Mouse (Mus musculus): Measurements from ENCODE around the gene Col27a1.
A peak's percentile ranks its signal among the peaks of the same experiment; 100 is the strongest.

Gene Col27a1

DNA sequence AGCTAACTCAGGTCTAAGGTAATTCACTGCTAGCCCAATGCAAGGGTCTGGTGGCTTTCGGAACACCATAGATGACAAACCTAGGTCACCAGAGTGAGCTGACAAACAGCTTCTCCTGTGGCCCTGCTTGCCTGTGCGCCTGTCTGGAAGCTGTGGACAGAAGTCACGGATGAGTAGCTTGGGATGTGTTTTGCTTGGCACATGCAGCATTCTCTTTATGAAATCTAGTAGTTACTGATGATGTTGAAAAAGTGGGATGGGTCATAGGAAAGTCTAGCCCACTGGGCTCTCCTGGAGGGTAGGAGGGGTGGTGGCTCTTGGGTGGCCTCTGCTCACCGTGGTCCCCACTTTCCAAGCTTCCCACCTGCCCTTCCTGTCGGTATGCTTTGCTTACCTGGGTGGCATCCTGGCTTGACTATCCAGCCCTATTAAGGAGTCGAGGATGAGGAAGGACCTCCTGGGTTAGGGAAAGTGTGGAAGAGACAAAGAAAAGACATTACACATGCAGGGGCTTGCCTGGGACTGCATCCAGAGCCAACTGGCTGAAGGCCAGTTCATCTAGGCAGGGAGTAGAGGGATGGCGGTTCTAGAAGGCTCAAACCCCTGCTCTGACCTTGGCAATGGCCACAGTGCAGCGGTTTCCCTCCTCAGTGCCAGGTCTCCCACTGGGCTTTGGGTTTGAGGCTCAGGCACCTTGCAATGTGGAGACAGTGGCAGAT is 12.5 kb downstream of the Col27a1 start:
- DNase-seq: peak; percentile 19

DNA sequence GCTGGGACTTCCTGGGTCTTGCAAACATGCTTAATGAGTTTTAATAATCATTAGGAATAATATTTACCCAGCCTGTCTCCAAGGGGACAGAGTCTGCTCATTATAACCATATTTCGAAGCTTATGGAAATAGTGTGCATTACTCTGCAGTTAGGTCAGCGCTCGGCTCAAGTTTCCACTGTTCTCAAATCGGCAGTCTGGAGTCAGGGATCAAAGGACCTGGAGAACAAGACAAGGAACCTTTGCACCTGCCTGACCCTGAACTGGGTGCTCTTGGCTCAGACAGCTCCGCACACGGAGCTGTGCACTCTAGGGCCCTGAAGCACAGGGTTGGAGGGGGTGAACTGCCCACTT is 13.1 kb downstream of the Col27a1 start:
- peak; percentile 21 for DNase-seq

DNA sequence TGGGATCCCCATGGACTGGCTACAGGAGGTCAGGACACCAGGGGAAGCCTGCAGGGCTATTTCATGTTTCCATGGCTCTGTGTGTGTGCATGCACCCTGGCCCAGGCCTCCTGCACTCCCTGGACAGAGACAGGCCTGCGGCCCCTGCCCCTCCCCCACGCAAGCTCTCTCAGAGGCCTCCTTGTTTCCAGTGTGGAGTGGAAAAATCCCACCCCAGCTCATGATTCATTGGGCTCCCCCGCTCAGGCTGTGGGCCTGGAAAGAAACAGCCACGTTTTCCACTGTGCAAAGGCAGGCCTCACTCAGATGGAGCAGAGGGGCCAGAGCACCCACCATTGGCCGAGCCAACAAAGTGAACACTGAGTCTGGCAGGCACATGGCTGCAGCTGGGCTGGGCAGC is 15.1 kb downstream of the Col27a1 start:
- peak; percentile 45 for DNase-seq

DNA sequence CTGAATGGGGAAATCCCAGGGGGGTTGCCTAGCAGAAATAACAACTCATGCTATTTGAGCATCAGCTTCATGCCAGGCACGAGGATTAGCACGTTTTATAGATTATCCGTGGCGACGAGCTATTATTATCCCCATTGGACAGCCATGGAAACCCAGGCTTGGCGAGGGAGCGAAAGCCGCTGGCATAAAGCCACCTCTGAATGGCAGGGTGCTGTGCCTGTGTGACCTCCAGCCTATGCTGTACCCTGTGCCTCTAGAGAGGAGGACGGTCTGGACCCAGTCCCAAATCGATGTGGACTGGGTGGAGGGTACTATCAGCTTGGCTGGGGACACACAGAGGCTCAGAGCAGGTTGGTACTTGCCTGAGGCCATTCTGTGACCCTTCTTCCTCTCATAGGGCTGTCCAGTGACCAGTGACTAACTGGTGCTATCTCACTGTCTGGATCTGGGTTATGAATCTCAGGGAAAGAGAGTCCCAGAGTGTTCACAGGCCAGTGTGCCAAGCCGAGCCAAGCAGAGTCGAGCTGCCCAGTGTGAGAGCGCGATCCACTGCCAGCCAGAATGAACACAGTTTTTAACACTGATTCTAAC is 16.3 kb downstream of the Col27a1 start:
- peak; percentile 35 for DNase-seq

DNA sequence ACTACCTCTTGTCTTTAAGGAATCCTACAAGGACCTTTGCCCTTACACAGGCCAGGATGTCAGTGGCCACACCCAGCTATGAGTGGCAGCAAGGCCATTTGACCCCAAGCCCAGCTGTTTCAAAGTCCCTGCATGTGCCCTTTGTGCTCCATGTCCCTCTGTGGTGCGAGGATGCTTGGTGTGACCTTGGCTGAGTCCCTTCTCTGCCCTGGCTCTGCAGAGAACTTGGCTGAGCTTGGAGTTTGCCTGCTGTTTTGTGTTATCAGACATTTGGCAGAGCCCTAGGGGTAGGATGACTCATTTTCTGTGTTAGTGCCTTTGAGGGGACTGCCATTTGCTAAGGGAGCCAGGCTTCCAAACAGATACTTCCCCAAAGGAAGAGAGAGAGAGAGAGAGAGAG is 17.3 kb downstream of the Col27a1 start:
- DNase-seq: no peak

DNA sequence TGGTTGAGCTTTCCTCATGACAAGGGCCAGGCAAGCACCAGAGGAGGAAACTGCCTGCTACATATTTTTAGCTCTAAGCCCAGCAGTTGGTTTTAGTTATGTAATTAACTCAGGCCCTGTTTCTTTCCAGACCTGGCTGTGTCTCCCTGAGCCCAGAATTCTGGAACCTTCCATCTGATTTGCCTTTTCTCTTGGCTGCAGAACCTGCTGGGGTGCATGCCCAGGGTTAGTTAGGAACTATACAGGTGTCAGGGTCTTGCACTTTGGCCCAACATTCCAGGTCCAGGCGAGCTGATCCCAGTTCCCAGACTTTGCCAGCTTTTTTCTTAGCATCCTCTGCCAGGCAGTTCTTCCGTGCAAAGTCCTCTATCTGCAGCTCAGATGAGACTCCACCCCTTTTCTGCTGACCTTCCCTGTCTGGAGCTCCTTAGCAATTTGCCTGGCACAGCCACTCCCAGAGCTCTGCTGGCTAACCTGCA is 18.8 kb downstream of the Col27a1 start:
- DNase-seq: no peak

DNA sequence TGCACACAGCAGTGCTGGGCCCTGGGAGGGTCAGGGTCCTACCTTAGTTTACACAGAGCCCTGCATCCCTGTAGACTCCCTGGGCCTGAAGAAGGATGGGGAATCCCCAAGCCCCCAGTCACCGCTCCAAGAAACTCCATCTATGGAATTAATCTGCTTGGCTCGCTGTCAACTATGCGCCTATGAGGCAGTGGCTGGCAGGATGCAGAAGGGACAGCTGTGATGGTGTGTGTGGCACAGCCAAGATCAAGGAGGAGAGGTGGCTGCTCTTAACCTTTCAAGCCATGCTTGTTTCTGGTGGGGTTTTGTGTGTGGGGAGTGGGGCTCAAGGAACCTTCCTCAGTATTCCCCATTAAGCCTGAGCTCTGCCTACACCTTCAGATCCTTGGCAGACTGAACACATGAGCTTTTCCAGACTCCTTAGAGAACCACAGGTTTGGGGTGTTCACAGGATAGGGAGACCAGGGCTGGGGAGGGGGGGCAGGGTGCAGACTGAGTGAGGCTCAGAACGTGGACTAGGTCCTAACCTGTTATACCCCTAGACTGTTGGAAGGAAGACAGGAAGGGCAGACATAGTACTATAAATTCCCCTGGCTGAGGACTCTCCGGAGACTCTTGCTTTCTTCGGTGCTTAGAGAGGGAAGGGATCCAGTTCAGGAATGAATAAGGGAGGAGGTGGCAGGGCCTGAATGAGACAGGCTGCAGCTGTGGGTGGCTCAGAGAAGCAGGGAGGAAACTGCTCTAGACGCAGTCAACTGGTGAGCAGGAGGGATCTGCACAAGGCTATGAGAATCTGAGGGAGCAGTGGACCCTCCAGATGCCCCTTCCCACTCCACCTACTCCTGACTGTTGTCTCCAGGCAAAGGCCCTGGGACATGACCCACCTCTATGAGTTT is 20.0 kb downstream of the Col27a1 start:
- DNase-seq: peak; percentile 19

DNA sequence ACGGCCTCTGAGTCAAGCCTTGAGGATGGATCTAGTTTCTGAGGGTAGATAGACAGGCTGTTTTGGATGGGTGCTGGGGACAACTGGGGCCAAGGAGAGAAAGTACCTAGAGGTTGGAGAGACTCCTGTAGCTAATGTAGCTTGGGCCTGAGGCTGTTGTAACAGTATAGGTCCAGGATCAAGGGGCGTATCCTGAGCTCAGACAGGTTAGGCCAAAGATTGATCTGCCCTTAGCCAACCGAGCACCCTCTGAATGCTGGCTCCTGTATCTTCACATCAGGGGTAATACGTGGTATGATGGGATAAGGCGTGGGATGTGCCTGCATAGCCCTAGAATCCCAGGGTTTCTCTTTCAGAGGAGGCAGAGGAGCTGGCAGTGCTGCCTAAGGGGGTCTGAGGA is 21.0 kb downstream of the Col27a1 start:
- no peak for DNase-seq

DNA sequence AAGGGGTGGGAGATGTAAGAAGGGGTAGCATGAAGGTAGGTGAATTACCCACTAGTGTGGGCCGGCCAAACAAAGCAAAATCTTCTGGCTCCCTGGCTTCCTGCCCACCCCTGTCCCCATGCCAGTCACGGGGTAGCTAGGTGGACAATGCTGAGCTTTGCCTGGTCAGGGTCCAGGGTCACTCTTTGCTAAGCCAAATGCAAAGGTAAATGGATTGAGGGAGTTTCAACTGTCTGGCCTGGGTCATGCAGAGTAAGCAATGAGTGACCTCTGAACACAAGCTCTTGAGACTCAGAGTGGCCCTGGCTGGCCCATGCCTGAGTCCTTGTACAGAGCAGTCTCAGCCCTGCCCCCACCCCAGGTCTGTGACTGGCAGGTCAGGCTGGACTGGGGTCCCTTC is 22.4 kb downstream of the Col27a1 start:
- no peak for DNase-seq

DNA sequence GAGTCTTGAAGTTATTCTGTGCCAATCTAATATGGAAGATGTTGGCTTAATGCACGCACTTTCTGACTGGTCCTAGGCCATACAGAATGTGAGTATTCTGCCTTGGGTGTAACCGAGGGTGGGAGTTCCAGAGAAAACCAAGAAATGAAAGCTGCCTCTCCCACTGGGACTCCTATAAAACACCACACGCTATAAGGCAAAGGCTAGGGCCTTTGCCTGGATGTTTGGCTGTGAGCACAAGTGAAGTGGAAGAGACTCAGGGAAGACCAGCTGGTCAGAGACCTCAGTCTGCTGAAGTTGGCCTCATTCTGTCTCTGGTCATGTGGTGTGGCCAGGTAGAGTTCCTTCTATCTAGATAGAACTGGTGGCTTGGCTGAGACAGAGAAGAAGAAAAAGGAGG is 23.4 kb downstream of the Col27a1 start:
- no peak for DNase-seq

DNA sequence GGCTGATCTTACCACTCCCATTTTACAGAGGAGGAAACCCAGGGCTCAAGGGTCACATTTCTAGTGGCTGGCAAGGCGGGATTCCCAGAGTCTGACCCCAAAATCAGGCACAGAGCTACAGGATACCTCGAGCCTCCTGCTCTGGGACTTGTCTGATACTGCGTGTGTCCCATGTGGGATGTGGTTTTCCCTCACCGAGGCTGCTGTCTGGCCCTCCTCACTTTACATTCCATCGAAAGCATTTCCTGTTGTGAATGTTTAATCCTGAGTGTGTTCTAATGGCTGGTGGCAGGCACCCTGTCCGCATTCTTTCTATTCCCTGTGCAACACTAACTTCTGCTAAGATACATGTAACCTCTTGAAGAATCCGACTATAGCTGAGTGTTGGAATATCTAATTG is 24.3 kb downstream of the Col27a1 start:
- no peak for DNase-seq

DNA sequence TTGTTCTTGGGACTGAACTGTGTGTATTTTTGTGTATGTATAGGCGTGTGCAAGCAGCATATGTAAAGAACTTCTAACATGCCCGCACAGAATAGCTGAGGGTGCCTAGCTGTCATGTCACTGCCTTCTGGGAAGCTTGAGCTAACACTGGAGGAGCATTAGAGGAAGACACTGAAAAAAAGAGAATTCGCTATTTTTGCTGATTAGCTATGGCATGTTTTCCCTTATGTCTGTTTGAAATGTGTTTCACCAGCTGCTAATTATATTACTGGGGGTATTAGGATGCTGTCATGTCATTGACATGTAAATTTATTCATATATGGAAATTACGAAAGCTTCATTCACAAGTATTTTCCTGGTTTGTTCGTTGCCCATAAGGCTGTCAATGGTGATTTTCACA is 24.9 kb downstream of the Col27a1 start:
- DNase-seq: no peak

DNA sequence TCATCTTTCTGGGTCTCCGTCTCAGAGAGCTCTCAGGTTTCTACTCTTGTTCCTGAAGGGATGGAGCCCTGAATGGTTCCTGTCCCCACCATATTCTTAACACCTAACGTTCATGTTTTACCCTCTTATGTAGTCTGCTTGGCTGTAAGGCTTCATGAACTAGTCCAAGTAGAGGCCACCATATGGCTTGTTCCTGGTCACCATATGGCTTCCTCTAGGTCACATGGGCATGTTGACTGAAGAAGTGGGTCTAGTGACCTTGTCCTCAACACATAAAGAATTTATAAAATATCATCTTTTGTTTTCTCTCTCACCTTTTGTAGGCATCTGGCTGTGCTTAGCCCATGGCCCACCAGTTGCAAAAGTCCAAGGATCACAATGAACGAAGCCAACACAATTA is 27.2 kb downstream of the Col27a1 start:
- DNase-seq: no peak

DNA sequence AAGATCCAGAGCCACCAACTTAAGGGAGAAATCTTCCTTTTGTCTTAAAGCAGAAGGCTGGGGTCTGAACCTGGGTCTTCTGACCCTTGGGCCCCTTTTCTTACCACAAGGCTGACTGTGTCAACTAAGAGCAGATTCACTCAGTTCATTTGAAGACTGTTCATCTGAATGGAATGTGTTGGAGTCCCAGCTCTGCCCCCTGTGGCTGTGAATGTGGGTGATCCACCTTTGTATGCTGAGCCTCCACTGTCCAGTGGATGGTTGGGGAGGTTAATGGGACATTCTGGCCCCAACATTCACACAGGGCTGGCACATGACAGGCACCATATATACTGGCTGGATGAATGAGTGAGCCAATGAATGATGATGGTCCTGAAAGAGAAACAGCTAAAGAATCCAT is 34.2 kb downstream of the Col27a1 start:
- DNase-seq: no peak

DNA sequence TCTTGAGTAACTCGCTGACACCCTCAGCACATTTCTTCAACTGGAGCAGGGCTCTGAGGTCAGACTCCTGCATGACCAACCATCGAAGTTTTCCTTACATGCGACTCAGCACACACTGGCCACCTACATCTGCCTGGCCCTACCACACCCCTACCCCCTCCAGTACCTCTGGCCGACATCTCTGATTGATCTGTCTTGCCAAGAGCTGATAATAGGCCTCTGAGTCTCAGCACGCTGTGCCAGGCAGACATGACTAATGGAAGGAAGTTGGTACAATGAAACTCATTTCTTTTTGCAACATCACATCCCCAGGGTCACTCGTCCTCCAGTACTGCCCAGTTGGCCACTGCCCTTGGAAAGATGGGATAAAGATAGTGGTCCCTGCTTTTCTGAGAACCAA is 35.1 kb downstream of the Col27a1 start:
- no peak for DNase-seq

DNA sequence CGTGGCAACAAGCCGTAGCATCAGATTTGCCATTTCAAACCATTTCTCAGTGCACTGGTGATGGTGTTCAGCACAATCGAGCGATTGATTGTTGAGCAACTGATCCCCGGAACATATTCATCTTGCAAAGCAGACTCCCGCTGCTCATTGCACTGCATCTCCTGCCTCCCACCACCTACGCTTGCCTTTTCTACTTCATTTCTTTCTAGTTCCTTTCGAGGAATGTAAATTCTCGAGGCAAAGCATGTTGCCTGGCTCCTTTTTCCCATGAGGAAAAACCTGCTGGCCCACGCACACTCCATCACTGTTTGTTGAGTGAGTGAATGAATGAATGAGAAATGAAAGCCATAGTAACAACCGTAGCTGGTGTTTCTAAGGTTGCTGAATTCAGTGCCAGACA is 38.0 kb downstream of the Col27a1 start:
- no peak for DNase-seq

DNA sequence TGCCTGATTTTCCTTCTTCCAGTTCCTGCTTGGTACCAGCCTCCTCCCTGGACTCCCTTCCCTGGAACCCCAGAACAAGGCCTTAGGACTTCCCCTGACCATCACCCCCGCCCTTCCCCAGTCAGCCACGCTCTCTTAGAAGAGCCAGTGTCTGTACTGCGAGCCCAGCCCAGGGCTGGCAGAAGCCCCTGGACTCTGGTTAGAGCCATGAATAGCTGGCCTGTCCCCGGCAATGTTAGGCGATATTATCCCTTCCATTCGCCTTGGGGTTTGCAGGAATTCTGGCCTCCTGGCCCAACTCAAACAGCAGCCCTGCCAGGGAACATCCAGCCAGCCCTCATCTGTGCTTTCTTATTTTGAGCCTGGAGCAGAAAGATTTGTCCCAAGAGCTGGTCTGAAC is 39.9 kb downstream of the Col27a1 start:
- no peak for DNase-seq

DNA sequence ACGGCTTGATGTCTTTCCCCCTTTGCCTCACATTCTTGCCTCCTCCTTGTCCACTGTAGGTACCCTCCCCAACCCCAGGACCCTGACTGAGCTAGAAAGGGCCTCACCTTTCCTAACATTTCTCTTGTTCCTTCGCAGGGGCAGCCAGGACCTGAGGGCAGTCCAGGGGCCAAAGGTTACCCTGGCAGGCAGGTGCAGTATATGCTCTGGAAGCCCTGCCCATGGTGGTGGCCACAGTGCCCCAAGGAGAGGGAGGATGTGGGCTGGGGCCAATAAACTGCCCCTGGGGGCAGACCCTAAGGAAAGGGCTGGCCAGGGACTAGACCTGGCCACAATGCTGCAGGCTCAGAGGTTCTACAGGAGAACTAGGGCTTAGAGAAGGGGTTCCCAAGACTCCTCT is 40.3 kb downstream of the Col27a1 start:
- no peak for DNase-seq

DNA sequence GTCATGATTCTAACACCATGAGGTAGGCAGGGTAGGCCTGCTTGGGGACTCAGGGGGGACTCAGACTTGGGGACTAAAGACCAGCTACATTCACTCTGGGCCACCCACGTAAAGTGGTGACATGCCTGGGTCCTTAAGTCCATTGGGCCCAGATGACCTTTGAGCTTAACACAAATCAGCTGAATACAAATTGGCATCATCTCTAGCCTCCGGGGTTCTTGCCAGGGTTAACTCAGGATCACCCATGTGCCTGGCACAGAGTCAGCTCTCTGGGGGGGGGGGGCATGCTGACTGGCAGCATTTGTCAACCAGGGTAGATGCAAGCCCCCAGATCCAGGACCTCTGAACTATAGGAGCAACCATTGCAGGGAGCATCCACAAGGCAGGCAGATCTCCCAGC is 42.6 kb downstream of the Col27a1 start:
- DNase-seq: no peak

DNA sequence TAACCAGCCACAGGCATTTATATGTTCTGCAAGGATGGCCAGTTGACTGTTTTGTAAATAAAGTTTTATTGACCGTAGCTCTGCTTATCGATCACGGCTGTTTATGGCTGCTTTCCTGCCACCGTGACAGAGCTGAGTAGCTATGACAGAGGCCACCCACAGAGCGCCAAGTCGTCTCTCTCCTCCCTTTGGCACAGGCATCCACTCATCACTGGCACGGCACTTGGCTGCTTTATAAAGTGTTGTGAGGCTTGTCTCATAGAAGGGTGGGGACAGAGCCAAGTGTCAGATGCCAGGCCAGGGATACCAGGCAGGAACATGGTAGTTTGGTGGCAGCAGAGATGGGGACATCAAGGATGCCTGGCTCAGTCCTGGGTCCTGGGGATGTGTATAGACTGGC is 43.5 kb downstream of the Col27a1 start:
- DNase-seq: no peak

DNA sequence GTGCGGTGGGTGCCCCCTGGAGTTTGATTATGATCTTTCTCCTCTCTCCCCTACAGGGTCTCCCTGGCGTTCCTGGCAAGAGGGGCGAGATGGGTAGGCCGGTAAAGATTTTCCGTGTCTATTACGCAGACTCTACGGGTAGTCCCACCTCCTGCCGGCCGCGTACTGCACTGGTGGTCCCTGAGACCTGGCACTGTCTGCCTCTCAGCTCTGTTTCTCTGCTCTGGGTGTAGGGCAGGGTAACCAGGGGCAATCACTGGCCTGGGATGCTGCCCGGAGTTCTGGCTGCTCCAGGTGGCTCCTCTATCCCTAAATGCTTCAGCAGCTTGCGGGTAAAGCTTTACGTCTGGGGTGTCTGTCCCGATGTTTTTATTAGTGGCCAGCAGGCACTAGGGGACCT is 44.3 kb downstream of the Col27a1 start:
- DNase-seq: no peak

DNA sequence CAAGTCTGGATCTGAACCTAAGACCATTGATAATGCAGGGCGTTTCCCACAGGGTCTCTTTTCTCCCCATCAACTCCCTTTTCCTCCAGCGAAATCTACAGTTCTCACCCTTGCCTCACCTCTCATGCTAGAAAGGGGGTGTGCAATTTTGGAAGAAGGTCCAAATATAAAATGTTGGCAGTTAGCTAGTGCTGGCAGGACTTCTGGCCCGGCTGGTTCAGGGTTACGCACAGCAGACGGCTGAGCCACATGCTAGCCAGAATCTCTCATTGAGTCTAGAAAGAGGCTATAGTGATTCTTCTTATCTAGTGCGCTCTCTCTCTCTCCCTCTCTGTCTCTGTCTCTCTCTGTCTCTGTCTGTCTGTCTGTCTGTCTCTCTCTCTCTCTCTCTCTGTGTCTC is 45.3 kb downstream of the Col27a1 start:
- no peak for DNase-seq

DNA sequence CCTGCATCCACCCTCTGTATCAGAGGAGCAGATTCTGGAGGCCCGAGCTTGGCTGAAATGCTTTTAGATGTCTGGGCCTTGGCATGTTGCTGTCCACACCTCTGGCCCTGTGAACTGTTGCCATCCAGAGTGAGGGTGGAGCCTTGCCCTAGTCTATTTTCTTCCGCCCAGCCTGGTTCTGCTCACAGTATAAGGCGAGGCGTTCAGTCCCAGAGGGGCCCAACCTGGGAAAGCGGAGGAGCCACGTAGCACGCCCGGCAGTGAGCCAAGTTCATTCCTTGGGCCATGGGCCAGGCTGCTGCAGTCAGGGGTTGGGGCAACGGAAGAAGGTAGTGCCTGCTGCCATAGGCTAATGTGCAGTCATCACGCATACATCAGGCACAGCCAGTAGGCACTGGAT is 46.7 kb downstream of the Col27a1 start:
- no peak for DNase-seq

DNA sequence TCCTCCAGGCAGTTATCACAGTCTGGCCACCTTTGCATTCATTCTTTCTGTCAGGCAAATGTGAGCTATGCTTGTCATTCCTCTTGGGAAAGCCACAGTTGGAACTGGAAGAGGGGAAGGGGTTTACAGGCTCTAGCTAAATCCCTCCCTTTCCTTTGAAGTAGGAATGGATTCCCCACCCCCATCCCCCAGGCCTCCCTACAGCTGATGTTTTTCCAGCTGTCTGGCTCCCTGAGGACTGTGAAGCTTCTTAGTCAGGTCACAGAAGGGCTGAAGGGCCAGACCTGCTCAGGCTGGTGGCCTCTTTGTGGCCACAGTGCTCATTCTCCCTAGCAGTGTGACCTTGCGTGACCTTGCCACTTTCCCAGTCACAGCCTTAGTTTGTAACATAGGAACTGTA is 49.1 kb downstream of the Col27a1 start:
- no peak for DNase-seq

Data from retina, postnatal 1 day (tissue).